Mouse (Mus musculus): ENCODE results near the gene Pelp1.

DNA sequence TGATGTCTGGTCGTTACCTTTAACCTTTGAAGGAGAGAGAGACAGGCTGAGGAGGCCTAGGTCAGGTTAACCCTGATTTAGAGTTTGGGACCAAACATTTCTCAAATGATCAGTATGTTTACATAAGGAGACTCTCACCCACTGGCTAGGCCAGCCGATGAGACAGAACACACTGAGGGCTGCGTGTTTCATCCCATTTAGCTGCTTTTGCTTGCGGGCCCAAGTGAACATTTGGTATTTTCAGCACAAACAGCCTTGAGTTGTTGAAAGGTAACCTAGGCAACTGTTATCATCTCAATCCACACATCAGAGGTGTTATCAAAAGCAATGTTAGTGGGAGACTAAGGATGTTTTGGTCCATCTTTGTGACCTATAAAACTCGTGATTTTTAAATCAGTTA is 9.7 kb upstream of the Pelp1 start:
- no peak for TF ChIP-seq CTCF (IDR thresholded peaks at IDR 0.05; ENCODE audit: low read depth, low read length)
- TF ChIP-seq POLR2A (IDR thresholded peaks at IDR 0.05; ENCODE audit: insufficient read depth, low read length): no peak
- no peak for TF ChIP-seq EP300 (IDR thresholded peaks at IDR 0.05; ENCODE audit: insufficient read depth, low read depth, low read length)

Data from ES-Bruce4 (cell line).